Mouse (Mus musculus): ENCODE measurements around the gene Zfp454. TPM values are rescaled to one million over a fixed set of nuclear protein-coding genes. Genes with fewer than 3 reads are reported as not detected.

Zfp454 gene
- polyA plus RNA-seq, 1 experiment from 2014 or later = not detected

Other genes starting within 250 kb of the Zfp454 start
- 0.09 to 0.16 TPM in 2 of 3 replicates, not detected in the other for gene Zfp354c, start 59.9 kb downstream of the Zfp454 start, polyA plus RNA-seq (2018)
- not detected in 3 replicates for gene Zfp879, start 46.1 kb downstream of the Zfp454 start, polyA plus RNA-seq (2018)
- gene Grm6, start 37.0 kb downstream of the Zfp454 start, polyA plus RNA-seq (2018) = not detected in 3 replicates
- gene Zfp2, start 28.5 kb upstream of the Zfp454 start, polyA plus RNA-seq (2018) = 0.23 to 0.42 TPM (median 0.36 TPM) in 3 replicates
- gene Zfp354b, start 44.0 kb upstream of the Zfp454 start, polyA plus RNA-seq (2018) = not detected in 3 replicates
- not detected in 3 replicates for gene 4933414I15Rik, start 56.1 kb upstream of the Zfp454 start, polyA plus RNA-seq (2018)
- not detected in 3 replicates for gene Prop1, start 66.1 kb upstream of the Zfp454 start, polyA plus RNA-seq (2018)
- gene Olfr1378, start 78.9 kb upstream of the Zfp454 start, polyA plus RNA-seq (2018) = not detected in 3 replicates
- not detected in 3 replicates for gene Olfr1377, start 94.3 kb upstream of the Zfp454 start, polyA plus RNA-seq (2018)
- not detected in 3 replicates for gene Olfr51, start 115.9 kb upstream of the Zfp454 start, polyA plus RNA-seq (2018)
- not detected in 3 replicates for gene Olfr54, start 126.6 kb upstream of the Zfp454 start, polyA plus RNA-seq (2018)
- gene Olfr1375, start 160.5 kb upstream of the Zfp454 start, polyA plus RNA-seq (2018) = not detected in 3 replicates
- 0.07 TPM in 1 of 3 replicates, not detected in the others for gene Zfp354a, start 171.6 kb upstream of the Zfp454 start, polyA plus RNA-seq (2018)

Data from macrophage (primary cell).